Mouse (Mus musculus): ENCODE results near the gene Mblac2. TPM values are rescaled to one million over a fixed set of nuclear protein-coding genes. Genes with fewer than 3 reads are reported as not detected.

Gene Mblac2
- polyA plus RNA-seq, 1 experiment from 2014 or later: 7.2 TPM

DNA sequence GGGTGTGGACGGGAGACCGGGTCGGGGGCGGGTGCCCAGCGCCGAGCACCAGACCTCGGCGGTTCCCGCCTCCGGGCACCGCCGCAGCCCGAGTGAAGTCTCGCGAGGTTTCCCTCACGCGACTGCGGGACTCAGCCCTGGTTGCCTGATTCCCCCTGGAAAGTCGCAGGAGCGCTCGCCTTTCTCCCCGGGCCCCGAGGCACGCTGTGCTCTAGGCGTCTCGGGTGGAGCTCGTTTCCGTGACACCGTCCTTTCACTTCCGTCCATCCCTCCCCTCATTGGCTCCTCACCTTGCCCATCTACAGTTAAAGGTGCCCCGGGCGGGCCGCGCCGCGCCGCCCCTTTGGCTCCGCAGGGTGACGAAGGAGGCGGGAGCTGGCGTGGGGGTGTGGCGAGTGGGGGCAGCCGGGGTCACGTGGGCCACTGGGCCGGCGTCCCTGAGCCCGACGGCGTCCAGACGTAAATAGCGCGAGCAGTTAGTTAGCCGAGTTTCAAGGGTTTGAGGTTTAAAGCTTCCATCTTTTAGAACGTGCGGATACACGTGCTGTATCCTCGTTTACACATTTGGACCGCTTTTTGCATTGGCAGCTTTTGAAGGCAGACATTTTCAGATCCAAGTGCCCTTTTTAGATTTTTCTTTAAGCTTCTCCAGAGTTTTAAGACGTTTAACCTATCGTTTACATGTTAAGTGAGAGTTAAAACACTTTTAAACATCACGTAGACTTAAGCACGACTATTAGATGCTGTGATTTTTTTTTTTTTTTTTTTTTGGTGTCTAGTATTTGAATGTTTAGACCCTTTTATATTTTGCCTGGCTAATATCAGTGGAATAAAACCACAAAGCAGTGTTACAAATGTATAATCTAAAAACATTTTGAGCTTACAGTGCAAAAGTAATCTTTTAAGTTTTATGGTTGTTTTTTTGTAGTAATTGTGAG, 72.5 kb downstream of the Mblac2 start:
- Histone ChIP-seq H3K9ac (peak overlapping the region; percentile 89), H3K27ac (peak overlapping the region; percentile 100), H3K4me1 (peaks cover 22% of the 10 kb centered on the region), H3K4me3 (replicated peaks) (peak overlapping the region; percentile 84), H3K4me2 (peak overlapping the region; percentile 82), H3K36me3 (peaks cover 21% of the 10 kb centered on the region), H3K9me3 (replicated peaks) (no peaks in the 10 kb centered on the region), H3K27me3 (no peaks in the 10 kb centered on the region)
- WGBS: under 1% methylated on average over 62 of the region's 62 CpGs
- peak; percentile 99 for ATAC-seq (replicated peaks; ENCODE audit: low FRiP score)

DNA sequence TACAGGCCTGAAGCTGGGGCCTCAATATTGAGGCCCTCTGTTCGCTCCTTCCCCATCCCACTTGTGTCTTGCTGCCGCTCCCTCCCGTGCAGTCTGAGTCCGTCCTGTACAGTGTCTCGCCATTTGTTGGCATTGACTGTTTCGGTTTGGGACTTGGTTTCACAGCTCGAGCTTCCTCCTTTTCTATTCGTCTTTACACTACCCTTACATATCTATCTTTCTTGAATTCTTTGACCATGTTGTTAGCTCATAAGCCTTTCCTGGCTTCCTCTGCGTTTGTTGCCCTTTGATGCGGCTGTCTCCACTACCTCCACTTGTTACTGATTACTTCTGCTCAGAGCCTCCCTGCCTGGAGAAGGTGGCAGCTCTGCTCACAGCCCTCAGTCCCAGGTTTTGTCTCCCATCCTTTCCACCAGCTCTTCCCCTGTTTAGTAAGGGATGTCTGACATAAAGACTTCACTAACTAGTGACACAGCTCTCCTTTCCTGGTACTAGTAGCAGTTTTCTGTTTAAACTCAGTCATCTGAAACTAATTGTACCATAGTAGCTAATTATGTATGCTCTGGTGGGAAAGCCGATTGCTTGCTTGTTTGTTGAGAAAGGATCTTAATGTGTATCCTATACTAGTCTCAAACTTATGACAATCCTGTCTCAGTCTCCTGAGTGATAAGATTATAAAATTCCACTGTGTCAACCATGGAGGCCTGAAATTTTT, 74.8 kb downstream of the Mblac2 start:
- WGBS: 75% methylated on average over 11 of the region's 11 CpGs
- Histone ChIP-seq H3K27me3 (no peaks in the 10 kb centered on the region), H3K36me3 (peaks cover 38% of the 10 kb centered on the region), H3K4me3 (replicated peaks) (no peak overlapping the region), H3K27ac (no peak overlapping the region), H3K9ac (no peak overlapping the region), H3K9me3 (replicated peaks) (no peaks in the 10 kb centered on the region), H3K4me1 (peaks cover 22% of the 10 kb centered on the region), H3K4me2 (no peak overlapping the region)
- no peak for ATAC-seq (replicated peaks; ENCODE audit: low FRiP score)

GRCm38 (mm10) chr13:81790160-81790559, 79.0 kb downstream of the Mblac2 start:
- H3K27me3 ChIP-seq: no peaks in the 10 kb centered on the region
- H3K9ac ChIP-seq: no peak overlapping the region
- 96% methylated on average over 8 of the region's 8 CpGs for WGBS
- no peak for ATAC-seq (replicated peaks; ENCODE audit: low FRiP score)
- H3K9me3 ChIP-seq (replicated peaks): no peaks in the 10 kb centered on the region
- no peak overlapping the region for H3K27ac ChIP-seq
- peaks cover 49% of the 10 kb centered on the region for H3K36me3 ChIP-seq
- H3K4me2 ChIP-seq: no peak overlapping the region
- H3K4me3 ChIP-seq (replicated peaks): no peak overlapping the region
- peaks cover 10% of the 10 kb centered on the region for H3K4me1 ChIP-seq

- H3K4me2 ChIP-seq: no peak overlapping the region
- no peak overlapping the region for H3K9ac ChIP-seq
- peaks cover 47% of the 10 kb centered on the region for H3K36me3 ChIP-seq
- 80% methylated on average over 8 of the region's 8 CpGs for WGBS
- H3K9me3 ChIP-seq (replicated peaks): no peaks in the 10 kb centered on the region
- H3K4me1 ChIP-seq: peaks cover 3% of the 10 kb centered on the region; the same call in 1 of the 2 replicates
- H3K4me3 ChIP-seq (replicated peaks): no peak overlapping the region
- no peak for ATAC-seq (replicated peaks; ENCODE audit: low FRiP score)
- no peaks in the 10 kb centered on the region for H3K27me3 ChIP-seq
- H3K27ac ChIP-seq: no peak overlapping the region
Measured at GRCm38 (mm10) chr13:81791861-81792260, 80.7 kb downstream of the Mblac2 start.

DNA sequence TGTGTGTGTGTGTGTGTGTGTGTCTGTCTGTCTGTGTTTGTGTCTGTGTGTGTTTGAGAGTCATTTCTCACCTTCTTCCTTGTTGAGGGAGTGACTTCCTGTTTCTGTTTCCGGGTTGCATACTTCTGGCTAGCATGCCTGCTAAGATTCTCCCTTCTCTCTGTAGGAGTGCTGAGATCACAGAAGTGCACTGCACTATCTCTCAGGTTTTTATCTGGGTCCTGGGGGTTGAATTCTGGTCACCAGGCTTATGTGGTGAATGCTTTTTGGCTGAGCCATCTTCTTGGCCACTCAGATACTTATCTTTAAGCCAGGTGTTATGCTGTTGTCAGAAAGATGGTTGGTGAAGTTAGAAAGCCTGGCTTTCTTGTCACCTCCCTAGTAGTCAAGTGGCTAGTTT, 82.7 kb downstream of the Mblac2 start:
- H3K27me3 ChIP-seq: no peaks in the 10 kb centered on the region
- H3K4me3 ChIP-seq (replicated peaks): no peak overlapping the region
- H3K27ac ChIP-seq: no peak overlapping the region
- no peak overlapping the region for H3K4me2 ChIP-seq
- H3K36me3 ChIP-seq: peaks cover 32% of the 10 kb centered on the region
- H3K9ac ChIP-seq: no peak overlapping the region
- ATAC-seq (replicated peaks; ENCODE audit: low FRiP score): no peak
- 50% methylated on average over 1 of the region's 1 CpGs for WGBS
- H3K9me3 ChIP-seq (replicated peaks): no peaks in the 10 kb centered on the region
- peaks cover 3% of the 10 kb centered on the region; the same call in 1 of the 2 replicates for H3K4me1 ChIP-seq

DNA sequence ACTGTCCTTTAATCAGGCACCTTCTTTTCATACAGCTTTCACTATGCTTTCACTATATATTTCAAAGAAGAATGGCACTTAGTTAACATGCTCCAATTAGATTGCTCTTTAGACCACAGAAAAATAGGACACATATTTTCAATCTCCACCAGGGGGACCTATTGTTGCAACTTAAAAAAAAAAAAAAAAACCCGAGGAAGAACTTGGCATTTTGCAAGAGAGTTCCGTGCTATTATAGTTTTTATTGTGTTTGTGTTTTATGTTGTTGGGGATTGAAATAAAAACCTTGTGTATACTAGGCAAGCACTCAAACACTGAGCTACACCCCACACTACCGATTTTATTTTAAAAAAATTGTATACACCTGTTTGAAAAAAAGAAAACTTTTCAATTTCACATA, 90.0 kb downstream of the Mblac2 start:
- Histone ChIP-seq H3K27me3 (no peaks in the 10 kb centered on the region), H3K36me3 (peaks cover 10% of the 10 kb centered on the region), H3K4me1 (no peaks in the 10 kb centered on the region), H3K4me3 (replicated peaks) (no peak overlapping the region), H3K27ac (no peak overlapping the region), H3K9ac (no peak overlapping the region), H3K4me2 (no peak overlapping the region), H3K9me3 (replicated peaks) (no peaks in the 10 kb centered on the region)
- ATAC-seq (replicated peaks; ENCODE audit: low FRiP score): no peak
- 42% methylated on average over 3 of the region's 3 CpGs for WGBS

Other genes starting within 250 kb of the Mblac2 start
- gene Adgrv1, start 78.2 kb upstream of the Mblac2 start, polyA plus RNA-seq (2015; fragmentation: Nextera tagmentation; extraction: Ambion mirVana): 4.3 and 4.8 TPM in 2 replicates
- 21.4 and 24.5 TPM in 2 replicates for gene Lysmd3, start 53.7 kb upstream of the Mblac2 start, polyA plus RNA-seq (2015; fragmentation: Nextera tagmentation; extraction: Ambion mirVana)
- 10.4 and 12.9 TPM in 2 replicates for gene Polr3g, start 328 bp upstream of the Mblac2 start, polyA plus RNA-seq (2015; fragmentation: Nextera tagmentation; extraction: Ambion mirVana)
- 208 and 211 TPM in 2 replicates for gene Cetn3, start 71.7 kb downstream of the Mblac2 start, polyA plus RNA-seq (2015; fragmentation: Nextera tagmentation; extraction: Ambion mirVana)